Mouse (Mus musculus) liver, embryonic 14.5 days (tissue): Measurements from ENCODE around the gene Plekha7.

Source experiments
- CTCF ChIP-seq: IDR thresholded peaks from 2 replicates; pipeline ENCODE4 v1.5.1; 2016; ENCODE audit warnings: antibody characterized with exemption, low read depth, control low read depth
- EP300 ChIP-seq: IDR thresholded peaks from 2 replicates; pipeline ENCODE4 v1.6.1; 2016; ENCODE audit warnings: antibody characterized with exemption, low read depth

GRCm38 (mm10) chr7:116186847-116187246 lies 121.3 kb downstream of the Plekha7 start:
- TF ChIP-seq CTCF = no peak
- no peak for TF ChIP-seq EP300
